Mouse (Mus musculus) CD4-positive naive resting alpha-beta T cell, adult 76 days (primary cell): ENCODE data around the gene Cd2ap. TPM values are rescaled to one million over a fixed set of nuclear protein-coding genes. Genes with fewer than 3 reads are reported as not detected.

Experiments
- total RNA-seq: library from RNA; stranded (reverse); gene quantifications from one replicate; pipeline ENCODE4 v1.2.4, GENCODE M21; 2023

The Cd2ap gene
- 86.2 TPM for total RNA-seq

GRCm38 (mm10) chr17:42876001-42876903 lies at the start of gene Cd2ap:
TSS of gene Cd2ap (minus strand) at chr17:42876665.

Other genes with a start within 250 kb of the Cd2ap start
- gene Adgrf4, start 184.4 kb downstream of the Cd2ap start, total RNA-seq, result not detected
- not detected for gene Adgrf2, start 134.5 kb downstream of the Cd2ap start, total RNA-seq
- 2.6 TPM for gene Tnfrsf21, start 139.9 kb upstream of the Cd2ap start, total RNA-seq